Mouse (Mus musculus) heart, postnatal 0 days (tissue): ENCODE data around the gene Sox6.

ENCODE experiments used
- CTCF ChIP-seq: IDR thresholded peaks from 2 replicates; pipeline ENCODE4 v1.5.1; 2016; ENCODE audit warnings: antibody characterized with exemption, control low read depth, low read depth
- EP300 ChIP-seq: IDR thresholded peaks from 2 replicates; pipeline ENCODE4 v1.6.1; 2016; ENCODE audit warnings: antibody characterized with exemption, low read depth

GRCm38 (mm10) chr7:115755272-115755671 lies 283.3 kb downstream of the Sox6 start:
- no peak for TF ChIP-seq EP300
- no peak for TF ChIP-seq CTCF
